Mouse (Mus musculus): ENCODE results near the gene Ksr1. TPM values are rescaled to one million over a fixed set of nuclear protein-coding genes. Genes with fewer than 3 reads are reported as not detected.

Ksr1 gene
- total RNA-seq, 2 experiments from 2014 or later: 103 to 118 TPM

GRCm38 (mm10) chr11:79093386-79093906 is 52.8 kb downstream of the Ksr1 start:
- DNase-seq: no peak

DNA sequence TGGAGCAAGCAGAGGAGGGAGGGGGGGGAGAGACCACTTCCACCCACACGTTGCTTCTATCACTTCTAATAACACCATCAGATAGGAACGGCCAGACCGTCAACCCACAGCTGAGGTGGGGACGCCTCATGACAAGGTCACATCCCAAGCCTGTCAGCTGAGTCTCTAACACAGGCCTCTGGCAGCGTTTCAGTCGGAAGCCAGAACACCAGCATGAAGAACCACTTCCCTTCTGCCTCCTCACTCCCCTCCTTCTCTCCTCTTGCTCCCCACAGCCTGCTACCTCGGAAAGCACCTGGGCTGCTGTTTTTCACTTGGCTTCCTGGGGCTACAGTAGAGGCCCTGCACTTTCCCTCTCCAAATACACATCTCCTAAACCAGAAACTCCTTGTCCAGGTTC is 53.4 kb downstream of the Ksr1 start:
- DNase-seq: no peak

DNA sequence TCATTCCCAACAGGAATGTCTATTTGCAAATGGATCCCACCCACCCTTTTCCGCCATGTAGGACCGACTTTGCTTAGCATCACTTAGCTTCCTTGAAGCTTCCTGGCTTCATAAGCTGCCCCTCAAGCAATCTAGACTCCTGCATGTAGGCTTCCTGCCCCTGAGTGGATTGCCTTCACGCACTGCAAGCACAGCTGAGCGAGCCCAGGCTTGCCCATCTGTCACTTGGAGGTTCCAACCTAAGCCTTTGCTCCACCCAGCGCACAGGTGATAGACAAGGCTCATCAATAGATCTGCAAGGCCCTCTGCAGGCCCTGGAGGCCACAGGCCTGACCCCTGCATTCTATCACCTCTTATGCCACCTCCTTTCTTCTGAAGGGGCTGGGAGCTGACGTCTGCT is 54.0 kb downstream of the Ksr1 start:
- DNase-seq: no peak

DNA sequence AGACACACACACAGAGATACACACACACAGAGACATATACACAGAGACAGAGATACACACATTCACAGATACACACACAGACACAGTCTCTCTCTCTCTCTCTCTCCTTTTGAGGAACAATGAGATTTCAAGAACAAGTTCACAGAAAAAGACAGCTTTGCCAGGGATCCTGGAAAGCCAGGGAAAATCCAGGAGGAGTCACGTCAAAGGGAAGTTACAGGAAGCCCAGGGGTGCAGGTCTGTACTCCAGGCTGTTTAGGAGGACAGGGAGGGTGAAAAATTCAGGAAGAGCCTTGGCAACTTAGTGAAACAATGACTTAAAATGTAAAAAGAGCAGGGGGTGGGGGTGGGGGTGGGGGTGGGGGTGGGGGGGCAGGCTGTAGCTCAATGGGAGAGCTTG is 56.5 kb downstream of the Ksr1 start:
- no peak for DNase-seq

- no peak for DNase-seq
These were observed 57.2 kb downstream of the Ksr1 start for GRCm38 (mm10) chr11:79089027-79089426.

DNA sequence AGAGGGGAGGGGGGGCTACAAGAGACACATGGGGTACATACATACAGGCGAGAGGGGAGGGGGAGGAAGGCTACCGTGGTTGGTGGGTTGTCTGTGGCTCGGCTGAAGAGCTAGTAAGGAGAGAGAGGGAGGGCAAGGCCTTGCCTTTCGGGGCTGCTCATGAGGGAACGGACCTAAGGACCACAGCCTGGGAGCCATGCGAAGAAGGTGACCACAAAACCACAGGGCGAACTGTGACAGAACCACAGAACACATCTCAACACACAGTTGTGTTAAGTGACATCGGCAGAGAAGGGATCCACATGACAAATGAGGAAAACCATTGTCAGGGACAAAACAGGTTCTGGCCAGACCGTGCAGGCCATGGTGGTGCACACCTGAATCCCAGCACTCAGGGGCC is 57.9 kb downstream of the Ksr1 start:
- no peak for DNase-seq

- DNase-seq: no peak
These were observed 58.4 kb downstream of the Ksr1 start for GRCm38 (mm10) chr11:79087731-79088311.

- DNase-seq: no peak
These were observed 59.4 kb downstream of the Ksr1 start for GRCm38 (mm10) chr11:79086787-79087186.

DNA sequence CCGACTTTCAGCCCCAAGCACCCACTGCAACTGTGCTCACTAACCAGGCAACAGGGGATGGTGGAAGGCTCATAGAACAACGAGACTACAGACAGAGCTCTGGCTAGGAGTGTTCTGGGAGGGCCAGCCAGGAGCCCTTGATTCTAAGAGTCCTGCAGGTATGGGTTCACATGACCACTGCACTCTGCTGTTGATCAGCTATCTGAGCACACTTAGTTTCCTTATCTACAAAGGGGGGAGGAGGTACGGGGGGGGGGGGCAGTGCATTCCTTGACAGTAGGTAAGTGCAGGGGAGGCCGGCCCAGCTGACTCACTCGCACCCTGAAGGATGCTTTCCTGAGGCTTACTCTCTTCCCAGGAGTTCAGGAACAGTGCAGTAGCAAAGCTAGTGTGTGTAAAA is 61.1 kb downstream of the Ksr1 start:
- DNase-seq: no peak

DNA sequence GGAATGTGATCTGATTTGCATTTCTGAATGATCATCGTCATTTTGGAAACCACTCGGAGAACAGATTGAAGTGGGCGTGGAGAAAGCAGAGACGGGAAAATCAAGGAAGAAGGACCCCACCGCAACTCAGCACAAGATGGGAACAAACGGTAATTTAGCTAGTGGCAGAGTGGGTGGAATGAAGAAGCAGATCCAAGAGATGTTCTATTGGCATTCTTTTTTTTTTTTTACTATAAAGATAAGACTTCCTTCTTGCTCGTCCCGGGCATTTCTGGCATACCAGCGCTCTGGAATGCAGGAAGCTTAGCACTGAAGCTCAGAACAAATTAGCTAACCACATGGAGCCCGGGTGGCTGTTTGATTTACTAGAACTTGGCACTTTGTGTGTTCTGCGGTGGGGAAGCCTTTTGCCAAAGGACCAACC is 63.2 kb downstream of the Ksr1 start:
- no peak for DNase-seq

DNA sequence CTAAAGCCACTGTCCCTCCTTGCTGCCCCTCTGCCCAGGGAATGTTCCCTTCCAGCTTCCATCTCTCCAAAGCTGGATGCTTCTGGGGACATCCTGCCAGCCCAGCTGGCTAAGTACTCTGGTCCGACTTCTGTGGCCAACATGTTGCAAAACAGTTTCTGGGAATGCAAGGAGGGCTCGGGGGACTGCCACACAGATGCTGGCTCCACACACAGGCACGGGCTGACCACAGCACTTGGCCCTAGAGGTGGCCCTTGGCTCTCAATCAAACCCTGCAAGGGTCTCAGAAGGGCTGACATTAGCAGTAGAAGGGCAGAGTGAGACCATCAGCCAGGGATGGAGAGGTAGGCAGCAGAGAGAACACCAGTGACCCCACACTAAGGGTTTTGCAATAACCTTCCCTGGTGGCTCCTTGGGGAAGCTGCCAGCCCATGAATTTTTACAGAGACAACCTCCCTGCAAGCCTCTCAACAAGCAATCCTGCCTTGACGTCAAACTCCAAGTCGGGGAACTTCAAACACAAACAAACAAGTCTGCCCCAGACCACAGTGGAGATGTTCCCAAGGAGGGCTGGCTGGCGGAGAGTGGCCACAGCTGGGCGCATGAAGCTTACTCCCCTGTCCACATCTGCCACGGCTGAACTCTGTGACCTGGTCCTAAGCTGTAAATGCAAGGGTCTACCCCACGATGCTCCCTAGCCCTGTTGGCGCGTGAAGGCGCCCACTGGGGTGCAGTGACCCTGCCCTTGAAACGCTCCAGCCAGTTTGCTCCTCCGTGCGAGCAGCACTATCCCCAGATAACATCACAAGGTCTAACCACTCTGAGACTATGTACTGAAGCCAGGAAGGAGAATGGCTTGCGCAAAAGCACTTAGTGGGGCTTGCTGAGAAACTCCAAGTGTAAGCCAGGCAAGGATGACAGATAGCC is 65.0 kb downstream of the Ksr1 start:
- DNase-seq: peak; percentile 51

DNA sequence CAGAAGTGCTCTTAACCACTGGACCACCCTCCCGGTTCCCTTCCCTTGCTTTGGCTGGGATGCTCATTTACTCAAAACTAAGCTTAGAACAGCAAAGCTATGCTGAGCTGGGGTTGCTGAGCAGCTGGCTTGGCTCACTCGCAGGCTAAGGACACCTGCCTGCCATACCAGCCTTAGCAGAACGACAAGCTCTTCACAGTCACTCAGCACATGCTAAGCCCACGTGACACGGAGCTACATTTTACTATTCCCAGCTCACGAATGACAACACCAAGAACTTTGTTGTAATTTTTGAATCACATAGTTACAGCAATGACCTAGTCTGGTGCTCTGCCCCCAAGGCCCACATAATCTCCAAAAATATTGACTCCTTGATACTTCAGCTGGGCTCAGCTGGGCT is 66.1 kb downstream of the Ksr1 start:
- no peak for DNase-seq

DNA sequence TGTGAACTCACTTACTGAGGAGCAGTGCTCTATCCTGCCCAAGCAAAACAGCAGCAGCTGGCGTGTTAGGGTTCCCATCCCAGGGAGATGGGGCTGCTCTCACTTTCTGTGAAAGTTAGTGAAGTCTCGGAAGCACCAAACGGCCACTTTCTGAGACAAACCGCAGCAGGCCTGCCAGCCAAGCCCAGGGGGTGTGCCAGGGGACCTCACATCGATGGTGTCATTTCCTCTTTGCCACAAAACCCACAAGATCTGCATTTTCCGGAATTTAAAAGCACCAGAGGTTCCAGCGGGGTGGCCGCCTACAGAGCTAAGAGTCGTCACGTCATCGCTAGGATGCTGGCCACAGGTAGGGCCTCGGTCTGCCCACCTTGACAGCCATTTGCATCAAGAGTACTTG is 69.7 kb downstream of the Ksr1 start:
- DNase-seq: no peak

- DNase-seq: no peak
These were observed 71.2 kb downstream of the Ksr1 start for GRCm38 (mm10) chr11:79075044-79075443.

DNA sequence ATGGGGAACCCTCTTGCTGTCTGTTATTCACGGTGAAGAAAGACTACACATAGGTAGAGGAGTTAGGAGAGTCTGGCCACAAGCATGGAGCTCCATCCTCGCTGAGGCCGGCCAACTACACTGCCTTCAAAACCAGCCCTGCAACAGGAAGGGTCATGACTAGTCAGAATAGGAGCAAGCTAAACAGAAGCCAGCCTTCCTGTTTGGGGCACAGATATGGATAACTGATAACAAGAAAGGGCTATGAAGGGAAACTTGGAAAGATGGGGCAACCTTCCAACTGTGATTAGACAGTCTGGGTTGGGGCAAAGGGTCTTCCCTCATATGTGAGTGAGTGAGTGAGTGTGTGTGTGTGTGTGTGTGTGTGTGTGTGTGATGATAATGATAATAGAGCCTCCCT is 71.6 kb downstream of the Ksr1 start:
- no peak for DNase-seq

GRCm38 (mm10) chr11:79073583-79073982 is 72.6 kb downstream of the Ksr1 start:
- no peak for DNase-seq

DNA sequence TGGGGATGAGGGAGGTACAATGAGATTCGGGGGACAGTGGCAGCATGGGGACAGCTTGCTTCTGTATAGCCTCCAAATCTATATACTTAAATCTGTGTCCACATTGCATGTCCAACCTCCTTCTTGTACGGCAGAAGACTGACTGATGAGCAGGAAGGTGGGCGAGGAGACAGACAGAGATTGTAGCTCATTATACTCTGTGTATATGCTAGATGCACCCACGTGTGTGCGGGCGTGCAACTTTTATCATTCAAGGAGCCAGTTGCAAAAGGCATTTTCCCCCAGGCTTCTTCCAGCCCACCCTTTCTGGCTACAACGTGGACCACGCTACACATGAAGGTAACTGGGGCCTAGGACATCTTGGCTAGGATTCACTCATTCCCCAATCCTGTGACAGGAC is 74.1 kb downstream of the Ksr1 start:
- DNase-seq: no peak

- no peak for DNase-seq
These were observed 74.9 kb downstream of the Ksr1 start for GRCm38 (mm10) chr11:79071082-79071972.

DNA sequence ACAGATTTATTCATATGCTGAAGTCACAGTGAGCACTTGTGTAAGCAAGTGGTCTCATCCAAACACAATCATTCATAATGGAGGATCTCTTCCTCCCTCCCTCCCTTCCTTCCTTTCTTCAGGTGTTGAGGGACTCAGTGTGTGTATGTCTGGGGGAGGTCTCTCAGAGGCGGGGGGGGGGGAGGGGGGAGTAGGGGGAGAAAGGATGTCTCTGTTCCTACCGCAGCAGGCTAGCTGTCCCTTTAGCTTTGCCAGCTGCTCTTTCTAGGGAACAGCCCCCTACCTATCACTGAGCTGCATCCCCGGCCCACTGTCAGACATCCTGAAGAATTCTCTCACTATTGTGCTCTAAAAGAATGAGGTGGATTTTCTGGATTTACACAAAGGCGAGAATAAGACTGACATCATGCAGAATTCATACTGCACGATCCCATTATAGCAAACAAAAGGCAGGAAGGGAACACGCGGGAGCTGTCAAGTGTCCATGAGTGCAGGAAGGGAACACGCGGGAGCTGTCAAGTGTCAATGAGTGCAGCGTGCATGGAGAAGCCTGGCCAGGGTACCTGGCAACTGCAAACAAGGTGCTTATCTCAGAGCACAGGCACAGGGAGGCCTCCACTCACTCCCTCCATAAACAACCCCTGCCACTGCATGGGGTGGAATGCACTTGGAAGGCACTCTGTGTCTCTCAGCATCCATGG is 76.6 kb downstream of the Ksr1 start:
- DNase-seq: no peak

GRCm38 (mm10) chr11:79067172-79067571 is 79.0 kb downstream of the Ksr1 start:
- DNase-seq: no peak

DNA sequence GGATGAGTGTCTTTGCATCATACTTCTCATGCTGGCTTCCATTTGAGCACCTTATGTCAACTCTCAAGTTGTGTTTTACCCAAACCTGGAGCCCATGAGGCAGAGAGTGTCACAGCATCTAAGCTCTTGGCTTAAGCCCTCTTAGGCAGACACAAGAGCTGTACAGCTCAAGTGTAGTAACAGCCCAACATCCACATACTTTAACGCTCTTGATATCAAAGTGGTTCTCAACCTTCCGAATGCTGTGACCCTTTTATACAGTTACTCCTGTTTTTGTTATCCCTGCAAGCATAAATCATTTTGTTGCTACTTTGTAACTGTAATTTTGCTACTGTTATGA is 80.0 kb downstream of the Ksr1 start:
- no peak for DNase-seq
